Mouse (Mus musculus): ENCODE measurements around the gene Syt11.

DNA sequence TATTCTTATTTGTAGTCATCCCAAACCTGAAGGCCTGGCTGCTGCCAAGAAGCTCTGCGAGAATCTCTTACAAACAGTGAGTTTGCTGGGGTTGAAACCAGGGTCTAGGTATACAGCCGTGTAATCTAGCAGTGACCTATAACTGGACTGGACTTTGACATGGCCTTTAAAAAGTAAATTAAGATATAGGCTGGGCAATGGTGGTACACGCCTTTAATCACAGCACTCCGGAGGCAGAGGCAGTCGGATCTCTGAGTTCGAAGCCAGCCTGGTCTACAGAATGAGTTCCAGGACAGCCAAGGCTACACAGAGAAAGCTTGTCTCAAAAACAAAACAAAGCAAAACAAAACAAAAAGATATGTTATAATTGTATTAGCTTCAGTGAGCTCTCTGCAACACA lies 76.1 kb downstream of the Syt11 start:
- TF ChIP-seq CTCF (IDR thresholded peaks at IDR 0.05; ENCODE audit: borderline replicate concordance, insufficient read depth, low read length) (no peak), POLR2A (IDR thresholded peaks at IDR 0.05; ENCODE audit: low read depth, low read length) (no peak)

Data from embryonic fibroblast, embryonic 13.5 days (primary cell).